Mouse (Mus musculus): ENCODE results near the gene Dgkd.

Gene Dgkd

DNA sequence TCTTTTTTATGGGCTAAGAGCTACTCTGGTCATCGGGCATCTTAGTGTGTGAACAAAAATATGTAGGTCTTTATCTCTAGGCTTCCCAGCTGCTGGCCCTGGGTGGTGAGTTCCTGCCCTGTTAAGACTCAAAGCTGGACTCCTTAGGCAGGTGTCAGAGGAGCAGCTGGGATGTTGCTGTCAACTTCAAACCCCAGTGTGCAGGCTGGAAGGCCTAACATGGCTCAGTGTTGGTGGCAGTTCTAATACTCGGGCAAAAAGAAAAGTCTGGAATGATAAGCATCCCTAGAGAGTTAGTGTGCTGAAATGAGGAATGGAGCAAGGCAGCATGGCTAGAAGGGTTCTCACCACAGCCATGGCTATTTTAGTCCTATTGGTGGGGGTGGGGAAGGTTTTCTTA lies 27.8 kb downstream of the Dgkd start:
- DNase-seq (ENCODE audit: low spot score in 2 of 2): no peak

DNA sequence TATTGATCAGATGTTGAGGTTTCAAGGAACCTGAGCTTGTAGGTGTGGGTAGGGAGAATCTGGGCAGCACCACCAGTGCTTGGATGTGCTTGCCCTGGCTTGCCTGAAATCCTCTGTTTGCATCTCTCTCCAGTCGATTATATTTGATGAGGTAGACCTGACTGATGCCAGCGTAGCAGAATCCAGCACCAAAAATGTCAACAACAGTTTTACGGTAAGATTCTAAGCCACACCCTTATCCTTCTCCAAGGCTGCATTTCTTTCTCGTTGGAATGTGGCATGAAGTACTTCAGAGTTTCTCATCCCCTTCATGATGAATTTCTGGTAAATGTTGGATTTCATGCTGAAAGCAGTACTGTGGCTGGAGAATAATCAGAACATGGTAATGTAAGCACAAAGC lies 28.6 kb downstream of the Dgkd start:
- no peak for DNase-seq (ENCODE audit: low spot score in 2 of 2)

DNA sequence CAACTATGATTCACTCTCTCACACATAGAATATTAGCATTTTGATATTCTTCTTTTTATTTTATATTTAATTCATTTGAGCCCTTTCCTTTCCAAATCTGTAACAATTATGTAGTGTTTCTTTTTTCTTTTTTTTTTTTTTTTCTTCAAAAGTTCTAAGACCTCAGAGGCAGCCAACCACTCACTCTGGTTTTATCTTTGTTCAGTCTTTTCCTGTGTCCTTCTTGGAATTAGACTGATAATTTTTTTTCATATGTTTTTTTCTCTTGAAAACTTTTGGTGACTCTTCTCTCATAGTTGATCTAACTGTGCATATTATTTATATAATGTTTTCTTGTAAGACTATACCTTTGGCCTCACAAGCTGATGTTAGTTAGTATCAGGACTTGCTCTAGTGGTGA lies 29.5 kb downstream of the Dgkd start:
- no peak for DNase-seq (ENCODE audit: low spot score in 2 of 2)

DNA sequence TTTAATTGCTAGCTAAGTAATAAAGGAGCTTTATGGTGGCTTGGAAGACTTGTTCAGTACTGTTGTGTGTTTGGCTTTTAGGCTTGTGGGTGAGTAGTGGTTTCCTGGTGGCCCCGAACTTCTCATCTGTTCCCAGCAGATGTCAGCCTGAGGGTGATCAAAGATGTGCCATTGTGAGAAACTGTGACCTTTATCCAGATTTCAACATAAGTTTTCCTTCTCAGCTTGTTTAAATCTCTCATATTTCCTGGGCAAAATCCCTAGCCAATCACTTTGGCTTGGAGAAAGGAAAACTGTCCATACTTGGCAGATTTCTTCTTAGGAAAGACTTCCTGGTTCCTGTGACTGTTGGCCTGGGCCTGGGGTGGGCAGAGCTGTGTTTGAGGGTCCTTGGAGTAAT lies 37.9 kb downstream of the Dgkd start:
- no peak for DNase-seq (ENCODE audit: low spot score in 2 of 2)

DNA sequence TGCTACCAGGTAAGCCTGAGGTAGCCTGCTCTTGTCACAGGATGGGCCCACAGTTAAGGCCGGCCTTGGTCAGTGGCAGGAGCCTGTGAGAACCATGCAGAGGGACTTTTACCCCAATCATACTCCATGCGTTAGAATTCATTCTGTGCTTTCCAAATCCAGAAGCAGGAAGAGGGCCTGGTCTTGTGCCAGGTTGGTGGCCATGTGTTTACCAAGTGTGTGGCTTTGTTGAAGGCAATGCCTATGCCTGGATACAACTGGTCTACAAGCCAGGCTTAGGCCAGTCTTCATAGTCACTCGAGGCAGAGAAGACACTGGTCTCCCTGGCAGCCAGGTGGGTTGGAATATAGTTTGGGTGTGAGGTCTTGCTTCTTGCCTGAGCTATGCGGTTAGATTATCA lies 38.5 kb downstream of the Dgkd start:
- DNase-seq (ENCODE audit: low spot score in 2 of 2): no peak

- DNase-seq (ENCODE audit: low spot score in 2 of 2): no peak
Measured at GRCm38 (mm10) chr1:87892499-87892898, 39.4 kb downstream of the Dgkd start.

GRCm38 (mm10) chr1:87893414-87893813 lies 40.3 kb downstream of the Dgkd start:
- DNase-seq (ENCODE audit: low spot score in 2 of 2): no peak

- no peak for DNase-seq (ENCODE audit: low spot score in 2 of 2)
Measured at GRCm38 (mm10) chr1:87896921-87897320, 43.8 kb downstream of the Dgkd start.

- no peak for DNase-seq (ENCODE audit: low spot score in 2 of 2)
Measured at GRCm38 (mm10) chr1:87899701-87900100, 46.6 kb downstream of the Dgkd start.

- no peak for DNase-seq (ENCODE audit: low spot score in 2 of 2)
Measured at GRCm38 (mm10) chr1:87900979-87901378, 47.9 kb downstream of the Dgkd start.

DNA sequence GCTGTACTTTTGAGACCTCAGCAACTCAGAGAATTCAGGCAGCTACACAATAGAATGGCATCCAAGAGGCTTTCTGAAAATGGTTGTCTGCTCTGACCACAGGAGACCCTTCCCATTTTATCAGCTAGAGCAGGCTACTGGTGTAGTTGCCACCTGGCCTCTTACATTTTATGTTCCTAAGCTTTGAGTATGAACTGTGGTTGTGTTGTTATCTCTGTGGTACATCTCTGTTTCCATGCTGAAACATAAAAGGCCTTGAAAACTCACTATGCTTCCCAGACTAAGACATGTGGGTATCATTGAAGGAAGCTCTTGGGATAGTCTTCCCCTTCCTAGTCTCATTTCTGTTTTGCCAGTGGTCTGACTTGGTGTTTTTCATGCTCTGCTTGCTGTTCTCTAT lies 49.1 kb downstream of the Dgkd start:
- no peak for DNase-seq (ENCODE audit: low spot score in 2 of 2)

- peak in 1 of 2 experiments; percentile 26 for DNase-seq (ENCODE audit: low spot score in 2 of 2)
Measured at GRCm38 (mm10) chr1:87906361-87906956, 53.4 kb downstream of the Dgkd start.

DNA sequence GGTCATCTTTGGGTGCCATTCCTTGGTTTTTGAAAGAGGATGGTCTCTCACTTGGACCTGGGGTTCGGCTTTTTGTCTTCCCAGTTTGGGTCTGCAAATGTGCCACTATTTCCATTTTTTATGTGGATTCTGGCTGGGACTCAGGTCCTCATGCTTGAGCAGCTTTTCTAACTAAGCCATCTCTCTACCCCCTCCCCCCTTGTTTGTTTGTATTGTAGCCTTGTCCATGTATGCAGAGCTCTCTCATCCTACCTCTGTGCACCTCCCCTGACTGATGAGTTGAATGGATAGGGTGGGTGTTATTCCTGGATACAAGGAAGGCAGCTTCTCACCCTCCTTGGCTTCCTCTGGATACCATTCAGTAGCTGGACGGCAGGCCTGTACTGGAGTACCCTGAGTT lies 54.9 kb downstream of the Dgkd start:
- no peak for DNase-seq (ENCODE audit: low spot score in 2 of 2)

GRCm38 (mm10) chr1:87908736-87909135 lies 55.6 kb downstream of the Dgkd start:
- no peak for DNase-seq (ENCODE audit: low spot score in 2 of 2)

GRCm38 (mm10) chr1:87909565-87909964 lies 56.5 kb downstream of the Dgkd start:
- DNase-seq (ENCODE audit: low spot score in 2 of 2): no peak

DNA sequence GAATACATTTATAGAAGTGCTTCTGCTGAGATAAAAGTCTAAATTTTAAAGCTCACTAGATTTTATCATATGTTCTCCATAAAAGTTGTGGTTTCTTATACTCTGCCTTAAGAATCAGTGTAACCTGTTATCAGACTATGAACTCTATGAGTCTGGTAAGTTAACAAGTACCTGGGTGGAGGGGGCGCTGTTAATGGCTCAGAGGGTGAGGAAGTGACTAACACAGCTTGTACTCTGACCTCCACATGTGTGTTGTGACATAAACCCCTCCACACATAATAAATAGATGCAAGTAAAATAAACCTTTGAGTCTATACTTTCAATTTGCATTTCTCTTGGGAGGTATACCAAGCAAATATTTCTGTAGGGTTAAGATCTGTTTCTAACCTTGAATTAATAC lies 57.3 kb downstream of the Dgkd start:
- no peak for DNase-seq (ENCODE audit: low spot score in 2 of 2)

DNA sequence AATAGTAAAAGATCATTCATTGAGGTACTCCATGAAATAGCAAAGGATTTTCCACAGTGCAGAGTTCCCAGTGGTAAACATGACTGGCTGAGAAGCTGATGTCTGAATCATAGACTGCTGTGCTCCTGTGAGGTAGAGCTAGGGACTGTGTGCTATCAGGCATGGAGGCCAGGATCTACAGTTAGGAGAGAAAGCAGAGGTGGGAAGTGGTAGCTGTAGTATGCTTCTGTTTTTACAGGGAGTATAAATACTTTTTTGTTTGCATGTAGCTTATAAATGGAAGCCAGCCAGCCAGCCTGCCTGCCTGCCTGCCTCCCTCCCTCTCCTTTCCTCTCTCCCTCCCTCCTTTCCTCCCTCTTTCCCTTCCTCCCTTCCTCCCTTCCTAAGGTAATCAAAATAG lies 60.3 kb downstream of the Dgkd start:
- DNase-seq (ENCODE audit: low spot score in 2 of 2): no peak

GRCm38 (mm10) chr1:87917361-87917760 lies 64.3 kb downstream of the Dgkd start:
- DNase-seq (ENCODE audit: low spot score in 2 of 2): no peak

DNA sequence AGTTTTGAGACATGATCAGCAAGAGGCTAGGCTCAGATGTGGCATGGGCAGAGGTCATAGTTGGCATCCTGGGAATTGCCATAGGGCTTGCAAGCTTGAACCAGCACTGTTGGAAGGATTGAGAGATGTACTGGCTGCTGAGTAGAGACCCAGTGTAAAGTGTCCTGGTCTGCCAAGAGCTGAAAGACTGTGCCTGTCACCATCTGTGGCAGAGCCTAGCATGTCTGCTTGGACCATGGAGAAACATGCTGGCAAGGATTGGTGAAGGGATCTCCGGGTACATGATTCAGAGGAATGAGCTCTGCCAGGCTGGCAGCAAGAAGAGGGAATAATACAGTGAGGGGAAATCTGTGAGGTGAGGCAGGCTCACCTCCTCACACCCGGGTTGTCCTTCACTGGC lies 65.0 kb downstream of the Dgkd start:
- no peak for DNase-seq (ENCODE audit: low spot score in 2 of 2)

- no peak for DNase-seq (ENCODE audit: low spot score in 2 of 2)
Measured at GRCm38 (mm10) chr1:87920056-87920614, 67.0 kb downstream of the Dgkd start.

GRCm38 (mm10) chr1:87922666-87923065 lies 69.6 kb downstream of the Dgkd start:
- DNase-seq (ENCODE audit: low spot score in 2 of 2): peak; percentile 15 to 31

DNA sequence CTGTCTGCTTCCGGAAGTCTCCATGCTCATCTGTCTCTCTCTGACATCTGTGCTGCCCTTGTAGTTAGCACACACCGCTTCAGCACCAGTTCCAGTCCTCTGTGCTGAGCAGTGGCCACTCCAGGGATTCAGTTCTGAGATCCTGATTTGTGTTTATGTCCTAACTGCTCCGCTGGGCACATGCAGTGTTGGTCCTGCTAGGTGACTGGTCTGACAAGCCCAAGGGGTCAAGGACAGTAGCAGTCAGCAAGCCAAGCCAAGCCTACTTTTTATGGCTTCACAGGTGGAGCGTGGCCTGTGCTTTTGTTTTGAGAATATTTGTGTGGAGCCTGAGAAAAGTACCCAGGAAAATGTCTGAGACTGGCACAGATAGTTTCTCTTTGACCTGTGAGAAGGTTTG lies 71.8 kb downstream of the Dgkd start:
- DNase-seq (ENCODE audit: low spot score in 2 of 2): no peak

DNA sequence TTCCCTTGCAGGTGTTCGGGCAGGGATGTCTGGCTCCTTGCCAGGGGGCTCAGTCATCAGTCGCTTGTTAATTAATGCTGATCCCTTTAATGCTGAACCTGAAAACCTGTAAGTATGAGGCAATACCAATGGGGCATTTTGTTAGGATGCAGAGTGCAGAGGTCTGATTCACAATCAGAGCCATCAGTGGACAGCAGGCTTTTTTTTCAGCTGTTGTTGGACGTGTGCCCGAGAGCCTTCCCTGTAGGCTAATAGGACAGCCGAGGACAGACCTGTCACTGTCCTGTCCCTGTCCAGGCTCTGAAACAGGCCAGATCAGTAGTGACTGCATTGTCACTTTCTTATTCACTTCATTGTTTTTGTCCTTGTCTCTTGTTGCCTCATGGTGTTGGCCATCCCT lies 76.6 kb downstream of the Dgkd start:
- no peak for DNase-seq (ENCODE audit: low spot score in 2 of 2)

DNA sequence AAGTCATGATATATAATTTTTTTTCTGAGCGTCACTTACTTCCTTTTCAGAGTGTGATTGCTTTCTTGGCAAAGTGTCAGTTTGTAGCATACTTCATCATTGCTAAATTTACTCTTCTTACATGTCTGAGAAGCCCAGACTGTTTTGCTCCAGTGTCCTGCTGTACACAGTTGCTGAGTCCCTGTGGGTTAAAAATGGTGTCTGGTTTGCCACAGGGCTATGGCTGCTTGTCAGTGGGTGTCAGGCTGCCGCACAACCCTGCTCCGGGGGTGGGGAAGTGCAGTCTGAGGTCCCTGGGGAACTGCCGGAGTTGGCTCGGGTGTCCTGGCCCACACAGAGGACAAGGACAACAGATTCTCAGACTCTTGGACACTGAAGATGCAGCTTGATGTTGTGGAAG lies 80.0 kb downstream of the Dgkd start:
- DNase-seq (ENCODE audit: low spot score in 2 of 2): peak in 1 of 2 experiments; percentile 14
